9 mouse cellular contexts compared by ENCODE assay signal in genomic region chr2:58711491-58711890, GRCm38 (mm10).
DNase-seq lines count a peak whose midpoint lies in the region; ATAC-seq and TF ChIP-seq lines count a peak whose summit lies in the region.
"Had no signal": no experiment of that assay in that cellular context is flagged by ENCODE, and none has a peak within 500 bp of the region (broad histone marks: within the 10 kb centered on the region; RNA-seq: fewer than 3 reads in every experiment).

No protein-coding gene starts in this region.

- 67% methylated on average over 2 of the region's 2 CpGs for WGBS in hindbrain, embryonic 16.5 days
- WGBS in hindbrain, embryonic 12.5 days: 67% methylated on average over 2 of the region's 2 CpGs
- WGBS in cerebellum, adult 2 months: 64% methylated on average over 2 of the region's 2 CpGs

- peak; percentile 45; the same call in 1 of the 2 replicates for ATAC-seq in hindbrain, embryonic 16.5 days
- ATAC-seq in hindbrain, embryonic 12.5 days (ENCODE audit: low FRiP score): no peak

- H3K9me3 ChIP-seq in hindbrain, embryonic 16.5 days (ENCODE audit: control insufficient read depth, low read length): no peaks in the 10 kb centered on the region
- H3K9me3 ChIP-seq in hindbrain, embryonic 12.5 days (replicated peaks): no peaks in the 10 kb centered on the region

- no peaks in the 10 kb centered on the region for H3K36me3 ChIP-seq in hindbrain, embryonic 16.5 days (ENCODE audit: control insufficient read depth, insufficient read depth, low read length)
- H3K36me3 ChIP-seq in hindbrain, embryonic 12.5 days: no peaks in the 10 kb centered on the region

- no peak overlapping the region for H3K27ac ChIP-seq in hindbrain, embryonic 16.5 days (ENCODE audit: low read depth, low read length)
- no peak overlapping the region for H3K27ac ChIP-seq in hindbrain, embryonic 12.5 days
- H3K27ac ChIP-seq in gastrocnemius, adult 2 months: peak overlapping the region; percentile 79
- H3K27ac ChIP-seq in cerebellum, adult 2 months (ENCODE audit: insufficient read depth, low read length): no peak overlapping the region

- peak; percentile 21 for DNase-seq in adrenal gland, adult 2 months
- DNase-seq in adrenal gland, postnatal 10 days: no peak
- peak; percentile 72 for DNase-seq in gastrocnemius, adult 2 months
- peak; percentile 52 for DNase-seq in kidney, postnatal 36 days
- DNase-seq in cerebellum, adult 2 months: no peak
- DNase-seq in thymus, postnatal 36 days: no peak
- DNase-seq: cerebellum, adult 11-12 months had no signal

- intact Hi-C loops in gastrocnemius, adult 2 months (cut with DNase I): no loop called here

- no peak overlapping the region for H3K4me3 ChIP-seq in hindbrain, embryonic 16.5 days (ENCODE audit: low read length)
- H3K4me3 ChIP-seq in hindbrain, embryonic 12.5 days: no peak overlapping the region
- H3K4me3 ChIP-seq in gastrocnemius, adult 2 months: no peak overlapping the region
- H3K4me3 ChIP-seq in cerebellum, adult 2 months (replicated peaks; ENCODE audit: insufficient read depth, low read depth, low read length): no peak overlapping the region

- H3K9ac ChIP-seq in hindbrain, embryonic 16.5 days (ENCODE audit: low read depth, low read length): no peak overlapping the region
- H3K9ac ChIP-seq in hindbrain, embryonic 12.5 days: no peak overlapping the region

- no peak for TF ChIP-seq POLR2A in cerebellum, adult 2 months (IDR thresholded peaks at IDR 0.05; ENCODE audit: borderline replicate concordance, insufficient read depth, low read length)

- H3K4me2 ChIP-seq in hindbrain, embryonic 16.5 days (ENCODE audit: low read length): no peak overlapping the region
- no peak overlapping the region for H3K4me2 ChIP-seq in hindbrain, embryonic 12.5 days (replicated peaks)

- no peak for TF ChIP-seq CTCF in gastrocnemius, adult 2 months (IDR thresholded peaks at IDR 0.05)
- no peak for TF ChIP-seq CTCF in cerebellum, adult 2 months (IDR thresholded peaks at IDR 0.05; ENCODE audit: borderline replicate concordance, insufficient read depth, low read depth, low read length)

- H3K4me1 ChIP-seq in hindbrain, embryonic 16.5 days (ENCODE audit: control insufficient read depth, insufficient read depth, low read depth, low read length): no peaks in the 10 kb centered on the region
- H3K4me1 ChIP-seq in hindbrain, embryonic 12.5 days: 0 out of 2 replicates have a peak, but pooled peaks cover 2% of the 10 kb centered on the region
- no peaks in the 10 kb centered on the region for H3K4me1 ChIP-seq in cerebellum, adult 2 months (ENCODE audit: control insufficient read depth, insufficient read depth, low read length)

- no peaks in the 10 kb centered on the region for H3K27me3 ChIP-seq in hindbrain, embryonic 16.5 days (replicated peaks; ENCODE audit: control insufficient read depth, insufficient read depth, low read length)
- H3K27me3 ChIP-seq in hindbrain, embryonic 12.5 days: no peaks in the 10 kb centered on the region
- no peaks in the 10 kb centered on the region for H3K27me3 ChIP-seq in cerebellum, adult 2 months (ENCODE audit: control insufficient read depth, insufficient read depth, low read length)

Comparison
In these comparisons a context has a peak if more than half of its experiments do, and no peak if none do; other contexts are left out.
1. DNase-seq: peak in adrenal gland, adult 2 months (single experiment), gastrocnemius, adult 2 months (single experiment) and kidney, postnatal 36 days (2 of 2); none in adrenal gland, postnatal 10 days (single experiment), cerebellum, adult 2 months (0 of 2) and thymus, postnatal 36 days (0 of 2).